Mouse (Mus musculus) ES-E14 (cell line): ENCODE data around the gene Msi2.

Experiments
- CHD2 ChIP-seq: IDR thresholded peaks from 2 replicates; pipeline ENCODE4 v1.6.1; 2014; ENCODE audit warnings: mild to moderate bottlenecking, low read depth, low read length, inconsistent platforms
- MAFK ChIP-seq: IDR thresholded peaks from 2 replicates; pipeline ENCODE4 v1.6.1; 2014; ENCODE audit warnings: mild to moderate bottlenecking, low read depth, low read length, inconsistent platforms; ENCODE audit not compliant: insufficient read depth
- ZC3H11A ChIP-seq: IDR thresholded peaks from 2 replicates; pipeline ENCODE4 v1.6.1; 2012; ENCODE audit warnings: low read depth, mild to moderate bottlenecking, inconsistent platforms, low read length, borderline replicate concordance
- ZNF384 ChIP-seq: IDR thresholded peaks from 2 replicates; pipeline ENCODE4 v1.6.1; 2012; ENCODE audit warnings: low read depth, low read length, inconsistent platforms

GRCm38 (mm10) chr11:88607725-88608383 is 110.5 kb downstream of the Msi2 start:
- TF ChIP-seq ZC3H11A, result no peak
- TF ChIP-seq ZNF384, result no peak
- TF ChIP-seq MAFK, result no peak
- TF ChIP-seq CHD2, result no peak
